Mouse (Mus musculus) right cerebral cortex, adult 2 months (tissue): ENCODE measurements at regions not wholly inside any gene's neighbourhood (a gene's known extent, or its start where the extent isn't known, plus 50 kb on each side); places are given as distances from the start of the nearest gene placed in this dataset.
A peak's percentile ranks its signal among the peaks of the same experiment; 100 is the strongest.

Source experiments
- DNase-seq, 2 experiments: peaks; one replicate each; pipeline ENCODE4 v3.0.0; 2021 to 2022; ENCODE audit warnings: low spot score in 2 of 2

GRCm38 (mm10) chr2:67107274-67107673 is 306.3 kb upstream of the Gm21830 start:
- no peak for DNase-seq

GRCm38 (mm10) chr2:67089418-67089817 is 304.7 kb upstream of the Scn7a start:
- DNase-seq = peak in 1 of 2 experiments; percentile 2

DNA sequence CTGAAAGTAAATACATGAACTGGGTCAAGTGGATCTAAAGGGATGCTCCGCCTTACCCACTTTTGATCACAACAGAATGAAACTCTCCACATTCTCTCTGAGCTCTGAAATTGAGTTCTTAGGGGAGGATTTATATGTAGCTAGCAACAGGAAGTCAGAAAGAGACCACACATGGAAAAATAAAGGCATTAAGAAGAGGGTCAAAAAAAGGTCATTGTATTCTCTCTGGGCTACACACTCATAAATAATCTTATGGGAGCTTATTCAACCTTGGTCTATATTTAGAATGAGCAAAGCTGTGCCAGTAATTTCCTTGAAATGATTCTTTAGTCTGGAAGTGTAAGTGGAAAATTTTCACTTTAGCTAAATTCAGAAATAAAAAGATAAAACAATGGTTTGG is 284.2 kb upstream of the Scn7a start:
- DNase-seq = no peak
